Mouse (Mus musculus): Measurements from ENCODE around the gene Gatad2a.

The Gatad2a gene

GRCm38 (mm10) chr8:69938245-69938982 lies 57.8 kb downstream of the Gatad2a start:
- DNase-seq (ENCODE audit: extremely low read depth, low read depth, low spot score) = no peak

- DNase-seq (ENCODE audit: extremely low read depth, low read depth, low spot score) = no peak
Observed at GRCm38 (mm10) chr8:69937466-69937865, 58.7 kb downstream of the Gatad2a start.

GRCm38 (mm10) chr8:69936050-69936794 lies 60.0 kb downstream of the Gatad2a start:
- no peak for DNase-seq (ENCODE audit: extremely low read depth, low read depth, low spot score)

- DNase-seq (ENCODE audit: extremely low read depth, low read depth, low spot score) = no peak
Observed at GRCm38 (mm10) chr8:69935431-69935830, 60.8 kb downstream of the Gatad2a start.

- DNase-seq (ENCODE audit: extremely low read depth, low read depth, low spot score) = no peak
Observed at GRCm38 (mm10) chr8:69934582-69934981, 61.6 kb downstream of the Gatad2a start.

GRCm38 (mm10) chr8:69933811-69934210 lies 62.4 kb downstream of the Gatad2a start:
- no peak for DNase-seq (ENCODE audit: extremely low read depth, low read depth, low spot score)

GRCm38 (mm10) chr8:69926901-69927300 lies 69.3 kb downstream of the Gatad2a start:
- DNase-seq (ENCODE audit: extremely low read depth, low read depth, low spot score) = no peak

GRCm38 (mm10) chr8:69923986-69924385 lies 72.2 kb downstream of the Gatad2a start:
- no peak for DNase-seq (ENCODE audit: extremely low read depth, low read depth, low spot score)

- DNase-seq (ENCODE audit: extremely low read depth, low read depth, low spot score) = no peak
Observed at GRCm38 (mm10) chr8:69921141-69921540, 75.0 kb downstream of the Gatad2a start.

GRCm38 (mm10) chr8:69919876-69920662 lies 76.1 kb downstream of the Gatad2a start:
- DNase-seq (ENCODE audit: extremely low read depth, low read depth, low spot score) = no peak

GRCm38 (mm10) chr8:69919010-69919409 lies 77.2 kb downstream of the Gatad2a start:
- no peak for DNase-seq (ENCODE audit: extremely low read depth, low read depth, low spot score)

GRCm38 (mm10) chr8:69918506-69918905 lies 77.7 kb downstream of the Gatad2a start:
- no peak for DNase-seq (ENCODE audit: extremely low read depth, low read depth, low spot score)

- DNase-seq (ENCODE audit: extremely low read depth, low read depth, low spot score) = no peak
Observed at GRCm38 (mm10) chr8:69915748-69916147, 80.4 kb downstream of the Gatad2a start.

- no peak for DNase-seq (ENCODE audit: extremely low read depth, low read depth, low spot score)
Observed at GRCm38 (mm10) chr8:69914526-69914925, 81.7 kb downstream of the Gatad2a start.

GRCm38 (mm10) chr8:69912478-69913074 lies 83.6 kb downstream of the Gatad2a start:
- no peak for DNase-seq (ENCODE audit: extremely low read depth, low read depth, low spot score)

GRCm38 (mm10) chr8:69911917-69912316 lies 84.3 kb downstream of the Gatad2a start:
- no peak for DNase-seq (ENCODE audit: extremely low read depth, low read depth, low spot score)

GRCm38 (mm10) chr8:69907106-69907505 lies 89.1 kb downstream of the Gatad2a start:
- no peak for DNase-seq (ENCODE audit: extremely low read depth, low read depth, low spot score)

- no peak for DNase-seq (ENCODE audit: extremely low read depth, low read depth, low spot score)
Observed at GRCm38 (mm10) chr8:69906260-69906659, 89.9 kb downstream of the Gatad2a start.

- DNase-seq (ENCODE audit: extremely low read depth, low read depth, low spot score) = no peak
Observed at GRCm38 (mm10) chr8:69904096-69904495, 92.1 kb downstream of the Gatad2a start.

GRCm38 (mm10) chr8:69903063-69903542 lies 93.1 kb downstream of the Gatad2a start:
- peak; percentile 63 for DNase-seq (ENCODE audit: extremely low read depth, low read depth, low spot score)
